Mouse (Mus musculus): ENCODE measurements around the gene Gm3776. TPM values are rescaled to one million over a fixed set of nuclear protein-coding genes. Genes with fewer than 3 reads are reported as not detected.
"Not testable (repeated sequence)": the region's sequence is repeated elsewhere in the genome, so short reads cannot be mapped to it uniquely, and the experiment has no call there.

Gene Gm3776
- polyA plus RNA-seq, 1 experiment from 2014 or later = 0.13 TPM

GRCm38 (mm10) chr9:78217074-78217473 is 39.9 kb upstream of the Gm3776 start:
- H3K4me1 ChIP-seq (ENCODE audit: insufficient read depth) = 0 out of 2 replicates have a peak, but pooled peaks cover 5% of the 10 kb centered on the region
- no peak for DNase-seq

GRCm38 (mm10) chr9:78222616-78223015 is 34.3 kb upstream of the Gm3776 start:
- H3K9ac ChIP-seq (replicated peaks) = no peak overlapping the region
- WGBS (ENCODE audit: insufficient replicate concordance) = 50% methylated on average over 8 of the region's 8 CpGs
- no peak for ATAC-seq

More at GRCm38 (mm10) chr9:78217074-78217473, 39.9 kb upstream of the Gm3776 start:
- Histone ChIP-seq H3K27ac (ENCODE audit: low read depth) (no peak overlapping the region), H3K9ac (replicated peaks) (no peak overlapping the region), H3K4me3 (ENCODE audit: low read depth, low read length) (no peak overlapping the region), H3K9me3 (ENCODE audit: low read length) (no peaks in the 10 kb centered on the region), H3K4me2 (ENCODE audit: low read depth, low read length) (no peak overlapping the region), H3K36me3 (replicated peaks; ENCODE audit: insufficient read depth, low read length) (no peaks in the 10 kb centered on the region), H3K27me3 (ENCODE audit: insufficient read depth, low read length) (no peaks in the 10 kb centered on the region)
- 52% methylated on average over 4 of the region's 4 CpGs for WGBS (ENCODE audit: insufficient replicate concordance)
- ATAC-seq = no peak
- TF ChIP-seq EP300 (IDR thresholded peaks at IDR 0.05; ENCODE audit: low read depth) = no peak
- no peak for TF ChIP-seq CTCF (IDR thresholded peaks at IDR 0.05; ENCODE audit: low read depth)

GRCm38 (mm10) chr9:78223221-78223902 is 33.6 kb upstream of the Gm3776 start:
- H3K27me3 ChIP-seq (ENCODE audit: insufficient read depth, low read length) = no peaks in the 10 kb centered on the region
- no peaks in the 10 kb centered on the region for H3K9me3 ChIP-seq (ENCODE audit: low read length)
- no peak overlapping the region for H3K4me3 ChIP-seq (ENCODE audit: low read depth, low read length)
- no peaks in the 10 kb centered on the region for H3K36me3 ChIP-seq (replicated peaks; ENCODE audit: insufficient read depth, low read length)
- H3K9ac ChIP-seq (replicated peaks) = no peak overlapping the region
- TF ChIP-seq EP300 (IDR thresholded peaks at IDR 0.05; ENCODE audit: low read depth) (no peak), CTCF (IDR thresholded peaks at IDR 0.05; ENCODE audit: low read depth) (no peak)
- peaks cover 6% of the 10 kb centered on the region; the same call in 1 of the 2 replicates for H3K4me1 ChIP-seq (ENCODE audit: insufficient read depth)
- ATAC-seq (no peak), DNase-seq (no peak)
- no peak overlapping the region for H3K4me2 ChIP-seq (ENCODE audit: low read depth, low read length)
- H3K27ac ChIP-seq (ENCODE audit: low read depth) = no peak overlapping the region
- WGBS (ENCODE audit: insufficient replicate concordance) = 70% methylated on average over 10 of the region's 10 CpGs

More at GRCm38 (mm10) chr9:78222616-78223015, 34.3 kb upstream of the Gm3776 start:
- H3K9me3 ChIP-seq (ENCODE audit: low read length) = no peaks in the 10 kb centered on the region
- no peak overlapping the region for H3K4me3 ChIP-seq (ENCODE audit: low read depth, low read length)
- H3K27ac ChIP-seq (ENCODE audit: low read depth) = no peak overlapping the region
- no peak for DNase-seq
- no peak for TF ChIP-seq CTCF (IDR thresholded peaks at IDR 0.05; ENCODE audit: low read depth)
- TF ChIP-seq EP300 (IDR thresholded peaks at IDR 0.05; ENCODE audit: low read depth) = no peak
- no peak overlapping the region for H3K4me2 ChIP-seq (ENCODE audit: low read depth, low read length)
- H3K27me3 ChIP-seq (ENCODE audit: insufficient read depth, low read length) = no peaks in the 10 kb centered on the region
- no peaks in the 10 kb centered on the region for H3K36me3 ChIP-seq (replicated peaks; ENCODE audit: insufficient read depth, low read length)
- H3K4me1 ChIP-seq (ENCODE audit: insufficient read depth) = peaks cover 6% of the 10 kb centered on the region; the same call in 1 of the 2 replicates

- Histone ChIP-seq H3K36me3 (replicated peaks; ENCODE audit: insufficient read depth, low read length) (no peaks in the 10 kb centered on the region), H3K9ac (replicated peaks) (no peak overlapping the region), H3K9me3 (ENCODE audit: low read length) (no peaks in the 10 kb centered on the region), H3K4me2 (ENCODE audit: low read depth, low read length) (no peak overlapping the region), H3K4me1 (ENCODE audit: insufficient read depth) (peaks cover 6% of the 10 kb centered on the region; the same call in 1 of the 2 replicates), H3K27ac (ENCODE audit: low read depth) (no peak overlapping the region), H3K4me3 (ENCODE audit: low read depth, low read length) (no peak overlapping the region), H3K27me3 (ENCODE audit: insufficient read depth, low read length) (no peaks in the 10 kb centered on the region)
- WGBS (ENCODE audit: insufficient replicate concordance) = 90% methylated on average over 2 of the region's 2 CpGs
- ATAC-seq (no peak), DNase-seq (no peak)
- TF ChIP-seq CTCF (IDR thresholded peaks at IDR 0.05; ENCODE audit: low read depth) (no peak), EP300 (IDR thresholded peaks at IDR 0.05; ENCODE audit: low read depth) (no peak)
Measured at GRCm38 (mm10) chr9:78224418-78224817, 32.5 kb upstream of the Gm3776 start.

DNA sequence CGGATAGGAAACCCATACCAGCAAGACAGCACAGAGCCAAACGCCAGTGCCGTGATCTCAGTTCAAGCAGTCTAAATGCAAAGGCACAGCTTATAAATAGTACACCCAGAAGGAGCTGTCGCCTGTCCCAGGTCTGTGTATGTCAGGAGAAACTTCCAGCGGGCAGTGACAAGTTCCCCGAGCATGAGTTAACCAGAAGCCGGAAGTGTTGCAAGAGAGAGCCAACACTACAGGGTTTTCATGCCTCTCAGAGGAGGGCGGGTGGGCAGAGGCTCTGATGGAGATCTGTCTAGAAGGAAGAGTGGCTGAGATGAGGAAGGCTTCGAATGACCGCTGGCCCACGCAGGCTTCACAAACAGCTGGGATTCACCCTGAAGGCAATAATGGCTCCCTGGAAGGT is 31.6 kb upstream of the Gm3776 start:
- H3K4me3 ChIP-seq (ENCODE audit: low read depth, low read length) = no peak overlapping the region
- no peaks in the 10 kb centered on the region for H3K9me3 ChIP-seq (ENCODE audit: low read length)
- ATAC-seq = no peak
- WGBS (ENCODE audit: insufficient replicate concordance) = 44% methylated on average over 11 of the region's 11 CpGs
- no peak for TF ChIP-seq EP300 (IDR thresholded peaks at IDR 0.05; ENCODE audit: low read depth)
- no peak for TF ChIP-seq CTCF (IDR thresholded peaks at IDR 0.05; ENCODE audit: low read depth)
- H3K27me3 ChIP-seq (ENCODE audit: insufficient read depth, low read length) = no peaks in the 10 kb centered on the region
- DNase-seq = peak; percentile 26
- peaks cover 6% of the 10 kb centered on the region; the same call in 1 of the 2 replicates for H3K4me1 ChIP-seq (ENCODE audit: insufficient read depth)
- no peak overlapping the region for H3K27ac ChIP-seq (ENCODE audit: low read depth)
- no peak overlapping the region for H3K4me2 ChIP-seq (ENCODE audit: low read depth, low read length)
- H3K9ac ChIP-seq (replicated peaks) = no peak overlapping the region
- no peaks in the 10 kb centered on the region for H3K36me3 ChIP-seq (replicated peaks; ENCODE audit: insufficient read depth, low read length)

- Histone ChIP-seq H3K4me2 (ENCODE audit: low read depth, low read length) (no peak overlapping the region), H3K4me3 (ENCODE audit: low read depth, low read length) (no peak overlapping the region), H3K9me3 (ENCODE audit: low read length) (no peaks in the 10 kb centered on the region), H3K27ac (ENCODE audit: low read depth) (no peak overlapping the region), H3K4me1 (ENCODE audit: insufficient read depth) (peaks cover 6% of the 10 kb centered on the region; the same call in 1 of the 2 replicates), H3K27me3 (ENCODE audit: insufficient read depth, low read length) (no peaks in the 10 kb centered on the region), H3K36me3 (replicated peaks; ENCODE audit: insufficient read depth, low read length) (no peaks in the 10 kb centered on the region), H3K9ac (replicated peaks) (no peak overlapping the region)
- 52% methylated on average over 2 of the region's 2 CpGs for WGBS (ENCODE audit: insufficient replicate concordance)
- no peak for TF ChIP-seq CTCF (IDR thresholded peaks at IDR 0.05; ENCODE audit: low read depth)
- DNase-seq = no peak
- no peak for ATAC-seq
Measured at GRCm38 (mm10) chr9:78228122-78228521, 28.8 kb upstream of the Gm3776 start.

DNA sequence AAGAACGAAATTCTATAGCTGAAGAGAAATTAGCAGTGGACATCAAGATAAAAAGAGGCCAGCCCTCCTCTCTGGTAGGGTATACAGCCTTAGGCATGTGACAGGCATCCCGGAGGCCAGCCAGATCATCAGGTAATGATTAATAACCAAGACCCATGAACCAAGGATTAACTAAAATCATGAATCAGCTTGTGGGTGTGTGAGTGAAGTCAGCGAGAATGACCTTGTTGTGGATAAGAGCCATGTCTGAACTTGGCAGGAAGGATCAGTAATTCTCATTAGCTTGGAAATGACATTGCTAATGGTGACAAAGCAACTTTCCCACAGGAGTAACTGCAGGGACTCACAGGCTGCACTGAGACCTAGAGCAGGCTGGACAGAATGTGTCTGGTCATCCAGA is 27.3 kb upstream of the Gm3776 start:
- 46% methylated on average over 3 of the region's 3 CpGs for WGBS (ENCODE audit: insufficient replicate concordance)
- H3K4me3 ChIP-seq (ENCODE audit: low read depth, low read length); H3K4me1 ChIP-seq (ENCODE audit: insufficient read depth); H3K4me2 ChIP-seq (ENCODE audit: low read depth, low read length); H3K27ac ChIP-seq (ENCODE audit: low read depth); H3K36me3 ChIP-seq (replicated peaks; ENCODE audit: insufficient read depth, low read length); H3K9ac ChIP-seq (replicated peaks); DNase-seq; H3K27me3 ChIP-seq (ENCODE audit: insufficient read depth, low read length); H3K9me3 ChIP-seq (ENCODE audit: low read length): not testable (repeated sequence)
- ATAC-seq = peak; percentile 60

DNA sequence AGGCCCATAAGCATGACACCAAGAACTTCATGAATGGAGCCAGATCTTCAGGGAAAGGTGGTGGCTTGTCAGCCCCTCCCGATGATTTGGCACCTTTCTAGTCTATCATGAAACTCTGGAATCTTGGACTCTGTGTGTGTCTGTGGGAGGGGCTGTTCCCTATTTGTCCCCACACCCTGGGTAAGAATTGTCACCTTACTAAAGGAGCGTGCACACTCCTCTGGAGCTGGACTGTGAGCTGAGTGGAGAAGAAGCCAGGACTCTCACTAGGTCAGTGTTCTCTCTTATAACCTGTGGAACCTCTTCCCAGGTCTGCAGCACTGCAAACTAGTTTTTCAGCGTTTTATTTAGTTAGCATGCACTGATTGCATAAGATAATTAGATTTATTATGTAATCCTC is 26.5 kb upstream of the Gm3776 start, which contains the start of gene Gsta1:
TSS of gene Gsta1 (plus strand) at position 196 of the 400 bp plus-strand sequence.
- H3K9ac ChIP-seq (replicated peaks); DNase-seq; H3K27ac ChIP-seq (ENCODE audit: low read depth); H3K9me3 ChIP-seq (ENCODE audit: low read length); H3K4me3 ChIP-seq (ENCODE audit: low read depth, low read length); H3K36me3 ChIP-seq (replicated peaks; ENCODE audit: insufficient read depth, low read length); H3K4me1 ChIP-seq (ENCODE audit: insufficient read depth); H3K27me3 ChIP-seq (ENCODE audit: insufficient read depth, low read length); H3K4me2 ChIP-seq (ENCODE audit: low read depth, low read length); ATAC-seq: not testable (repeated sequence)
- 70% methylated on average over 1 of the region's 3 CpGs for WGBS (ENCODE audit: insufficient replicate concordance)

- not testable (repeated sequence) for H3K4me1 ChIP-seq (ENCODE audit: insufficient read depth); H3K9me3 ChIP-seq (ENCODE audit: low read length); H3K36me3 ChIP-seq (replicated peaks; ENCODE audit: insufficient read depth, low read length); H3K27ac ChIP-seq (ENCODE audit: low read depth); H3K27me3 ChIP-seq (ENCODE audit: insufficient read depth, low read length); H3K4me3 ChIP-seq (ENCODE audit: low read depth, low read length); H3K9ac ChIP-seq (replicated peaks); DNase-seq; H3K4me2 ChIP-seq (ENCODE audit: low read depth, low read length); ATAC-seq
- no CpG with 5 or more reads among the region's 10 CpGs for WGBS (ENCODE audit: insufficient replicate concordance)
Measured at GRCm38 (mm10) chr9:78233121-78233695, 23.7 kb upstream of the Gm3776 start.

Measured in liver, postnatal 0 days (tissue).